In genomic region chr10:61657985-61658384, GRCm38 (mm10) we compare ENCODE assay signal across 8 mouse cellular contexts. TPM values are rescaled to one million over a fixed set of nuclear protein-coding genes. Genes with fewer than 3 reads are reported as not detected.
DNase-seq lines count a peak whose midpoint lies in the region; ATAC-seq and TF ChIP-seq lines count a peak whose summit lies in the region.

No protein-coding gene starts in this region.

- peak; percentile 74 for TF ChIP-seq CTCF in Patski (IDR thresholded peaks at IDR 0.05)

- CTCF ChIA-PET in Patski (lab: Charles Lee): interaction anchor here (0.8 to 3.5 kb wide), 2 partner anchors 48 to 51 kb away, joined by 3 to 23 read pairs; no protein-coding TSS in a partner anchor

- H3K27me3 ChIP-seq in Patski: no peaks in the 10 kb centered on the region

- no peak for ATAC-seq in Patski

- in situ Hi-C loops in Patski (cut with MboI; ENCODE audit: low pct_unique_long_range_greater_than_20kb): loop anchor here (5.0 kb wide), 1 partner anchor 51 kb away; no protein-coding TSS in a partner anchor

- intact Hi-C loops in heart, postnatal 14 days (cut with DNase I): loop anchor here (1.0 to 10.0 kb wide), 5 partner anchors 51 to 456 kb away; no protein-coding TSS in a partner anchor

- peak; percentile 24 to 65 for DNase-seq in heart, postnatal 14 days
- no peak for DNase-seq in heart, adult 11 months
- DNase-seq in B cell, adult 2 months: peak; percentile 69 to 72
- DNase-seq in Patski (ENCODE audit: low read depth, low spot score): no peak
- peak; percentile 51 for DNase-seq in heart, postnatal 4 days
- DNase-seq in lung, postnatal 36 days: peak; percentile 54
- no peak for DNase-seq in ovary, postnatal 10 days (ENCODE audit: low spot score)
- no peak for DNase-seq in cerebellum, adult 9-11 months

- POLR2A ChIA-PET in Patski (lab: Charles Lee): interaction anchor here (0.6 kb wide), 1 partner anchor 45 kb away, joined by 5 read pairs; no protein-coding TSS in a partner anchor

RNA-seq across cellular contexts. Expression of gene Ppa1, which starts 9.6 kb away (rescaled TPM):
- total RNA-seq in heart, postnatal 14 days (2021): 10 to 100 TPM; 47.1 to 47.4 TPM
- 112 TPM for polyA plus RNA-seq in Patski (2021)
- 10 to 100 TPM; 55.2 to 61.6 TPM for total RNA-seq in heart, postnatal 4 days (2021)

RNA-seq across cellular contexts. Expression of gene Sar1a, which starts 22.1 kb away (rescaled TPM):
- 100 to 1,000 TPM; 140 to 141 TPM for total RNA-seq in heart, postnatal 14 days (2021)
- polyA plus RNA-seq in Patski (2021): 146 TPM
- 100 to 1,000 TPM; 151 to 153 TPM for total RNA-seq in heart, postnatal 4 days (2021)

RNA-seq across cellular contexts. Expression of gene Tysnd1, which starts 37.3 kb away (rescaled TPM):
- 10 to 100 TPM; 23.3 TPM for total RNA-seq in heart, postnatal 14 days (2021)
- 30.6 TPM for polyA plus RNA-seq in Patski (2021)
- total RNA-seq in heart, postnatal 4 days (2021): 10 to 100 TPM; 21.0 to 22.6 TPM

RNA-seq across cellular contexts. Expression of gene Aifm2, which starts 57.1 kb away (rescaled TPM):
- total RNA-seq in heart, postnatal 14 days (2021): 10 to 100 TPM; 31.3 to 34.6 TPM
- polyA plus RNA-seq in Patski (2021): 43.0 TPM
- total RNA-seq in heart, postnatal 4 days (2021): 10 to 100 TPM; 33.3 to 35.5 TPM

Comparison
In these comparisons a context has a peak if more than half of its experiments do, and no peak if none do; other contexts are left out.
1. DNase-seq: peak in heart, postnatal 14 days (2 of 2), B cell, adult 2 months (2 of 2), heart, postnatal 4 days (single experiment) and lung, postnatal 36 days (single experiment); none in heart, adult 11 months (single experiment), Patski (single experiment), ovary, postnatal 10 days (single experiment) and cerebellum, adult 9-11 months (single experiment).